Mouse (Mus musculus): ENCODE data around the gene Kdm2a.

GRCm38 (mm10) chr19:4441621-4442161 is 43.6 kb upstream of the Kdm2a start:
- TF ChIP-seq CTCF (conservative IDR thresholded peaks at IDR 0.05 in 1 of 2, IDR thresholded peaks at IDR 0.05 in 1 of 2; ENCODE audit: low read depth in 2 of 2, low read length in 2 of 2) = no peak
- TF ChIP-seq EP300 (IDR thresholded peaks at IDR 0.05; ENCODE audit: low read length) = no peak
- no peak for TF ChIP-seq POLR2A (IDR thresholded peaks at IDR 0.05; ENCODE audit: low read depth, low read length)
- no peak for TF ChIP-seq POLR2AphosphoS2 (IDR thresholded peaks at IDR 0.05; ENCODE audit: low read depth, low read length)
